Mouse (Mus musculus): ENCODE measurements around the gene Polr2h. TPM values are rescaled to one million over a fixed set of nuclear protein-coding genes. Genes with fewer than 3 reads are reported as not detected.

Gene Polr2h
- polyA plus RNA-seq, 1 experiment from 2014 or later, result 125 TPM

DNA sequence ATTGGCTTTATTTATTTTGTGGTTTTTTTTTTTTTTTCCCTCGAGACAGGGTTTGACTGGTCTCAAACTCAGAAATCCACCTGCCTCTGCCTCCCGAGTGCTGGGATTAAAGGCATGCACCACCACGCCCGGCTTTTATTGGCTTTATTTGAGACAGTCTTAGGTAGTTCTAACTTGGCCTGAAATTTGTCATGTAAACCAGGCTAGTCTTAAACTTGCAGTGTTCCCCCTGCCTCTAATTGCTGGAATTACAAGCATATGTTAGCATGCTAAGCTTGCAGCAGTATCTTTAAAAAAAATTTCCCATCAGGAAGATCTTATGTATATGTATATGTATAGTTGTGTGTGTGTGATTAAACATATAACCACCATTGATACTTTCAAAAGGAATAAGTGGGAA lies 40.8 kb upstream of the Polr2h start:
- ATAC-seq (replicated peaks; ENCODE audit: low FRiP score, low TSS enrichment, low read depth), result no peak
- no peak overlapping the region for H3K4me2 ChIP-seq (ENCODE audit: low read length)
- WGBS, result 78% methylated on average over 4 of the region's 4 CpGs
- peaks cover 12% of the 10 kb centered on the region for H3K4me1 ChIP-seq (replicated peaks; ENCODE audit: control insufficient read depth, insufficient read depth, low read length)
- H3K27ac ChIP-seq (ENCODE audit: low read depth), result no peak overlapping the region
- H3K27me3 ChIP-seq (replicated peaks; ENCODE audit: control insufficient read depth, insufficient read depth, low read length), result no peaks in the 10 kb centered on the region
- no peaks in the 10 kb centered on the region for H3K9me3 ChIP-seq (ENCODE audit: control insufficient read depth, low read length)
- no peak overlapping the region for H3K9ac ChIP-seq (ENCODE audit: low read length)
- no peak for DNase-seq (ENCODE audit: low spot score)
- H3K36me3 ChIP-seq (ENCODE audit: control insufficient read depth, insufficient read depth, low read length), result peaks cover 70% of the 10 kb centered on the region
- no peak overlapping the region for H3K4me3 ChIP-seq (ENCODE audit: low read depth, low read length)

DNA sequence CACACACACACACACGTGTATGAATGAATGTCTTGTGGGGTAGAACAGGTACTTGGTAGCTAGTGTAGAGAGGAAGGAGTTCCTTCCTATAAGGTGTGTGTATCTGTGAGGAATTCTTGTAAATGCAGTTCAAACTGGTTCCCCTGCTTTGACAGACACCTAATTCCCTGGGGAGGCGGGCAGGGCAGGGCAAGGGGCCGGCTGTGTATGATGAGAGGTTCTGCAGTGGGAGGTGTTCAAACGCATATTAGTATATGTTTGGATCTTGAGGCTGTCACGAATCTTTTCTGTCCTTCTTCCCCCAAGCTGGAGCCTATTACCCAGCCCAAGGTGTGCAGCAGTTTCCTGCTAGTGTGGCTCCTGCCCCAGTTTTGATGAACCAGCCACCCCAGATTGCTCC lies 40.1 kb upstream of the Polr2h start:
- Histone ChIP-seq H3K27ac (ENCODE audit: low read depth) (no peak overlapping the region), H3K36me3 (ENCODE audit: control insufficient read depth, insufficient read depth, low read length) (peaks cover 76% of the 10 kb centered on the region), H3K9me3 (ENCODE audit: control insufficient read depth, low read length) (no peaks in the 10 kb centered on the region), H3K4me3 (ENCODE audit: low read depth, low read length) (no peak overlapping the region), H3K27me3 (replicated peaks; ENCODE audit: control insufficient read depth, insufficient read depth, low read length) (no peaks in the 10 kb centered on the region), H3K9ac (ENCODE audit: low read length) (no peak overlapping the region), H3K4me1 (replicated peaks; ENCODE audit: control insufficient read depth, insufficient read depth, low read length) (peaks cover 9% of the 10 kb centered on the region), H3K4me2 (ENCODE audit: low read length) (no peak overlapping the region)
- no peak for DNase-seq (ENCODE audit: low spot score)
- 84% methylated on average over 5 of the region's 5 CpGs for WGBS
- ATAC-seq (replicated peaks; ENCODE audit: low FRiP score, low TSS enrichment, low read depth), result no peak

DNA sequence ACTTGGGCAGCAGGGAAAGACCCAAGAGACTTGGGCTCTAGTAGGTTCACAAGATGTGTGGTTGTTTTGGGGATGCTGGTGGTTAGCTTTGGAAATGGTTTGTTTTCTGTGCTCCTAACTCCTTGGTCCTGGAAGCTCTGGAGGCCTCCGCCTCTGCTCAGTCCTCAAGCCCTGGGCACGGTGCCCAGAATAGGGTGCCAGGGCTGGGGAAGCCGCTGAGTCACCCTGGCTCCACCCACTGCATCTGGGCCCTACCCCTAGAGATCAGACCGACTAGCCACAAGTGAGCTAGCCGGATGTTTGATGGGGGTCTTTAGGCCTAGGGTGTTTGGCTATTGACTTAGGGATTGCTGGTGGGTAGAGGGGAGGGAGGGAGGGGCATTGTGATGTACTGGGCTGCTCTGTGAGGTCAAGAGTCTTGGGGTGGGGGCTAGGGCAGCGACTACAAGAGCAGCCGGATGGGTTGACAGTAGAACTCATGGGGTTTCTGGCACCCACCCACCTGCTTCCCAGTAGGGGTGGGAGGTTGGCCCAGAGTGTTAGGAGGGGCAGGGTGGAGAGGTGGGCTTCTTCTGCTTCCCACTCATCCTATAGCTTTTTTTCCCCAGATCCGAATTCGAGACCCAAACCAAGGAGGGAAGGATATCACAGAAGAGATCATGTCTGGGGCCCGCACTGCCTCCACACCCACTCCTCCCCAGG lies 39.3 kb upstream of the Polr2h start:
- Histone ChIP-seq H3K27me3 (replicated peaks; ENCODE audit: control insufficient read depth, insufficient read depth, low read length) (no peaks in the 10 kb centered on the region), H3K9ac (ENCODE audit: low read length) (no peak overlapping the region), H3K4me3 (ENCODE audit: low read depth, low read length) (no peak overlapping the region), H3K4me2 (ENCODE audit: low read length) (no peak overlapping the region), H3K27ac (ENCODE audit: low read depth) (no peak overlapping the region), H3K36me3 (ENCODE audit: control insufficient read depth, insufficient read depth, low read length) (peaks cover 84% of the 10 kb centered on the region), H3K4me1 (replicated peaks; ENCODE audit: control insufficient read depth, insufficient read depth, low read length) (peaks cover 9% of the 10 kb centered on the region), H3K9me3 (ENCODE audit: control insufficient read depth, low read length) (no peaks in the 10 kb centered on the region)
- ATAC-seq (replicated peaks; ENCODE audit: low FRiP score, low TSS enrichment, low read depth), result no peak
- DNase-seq (ENCODE audit: low spot score), result no peak
- 83% methylated on average over 10 of the region's 10 CpGs for WGBS

DNA sequence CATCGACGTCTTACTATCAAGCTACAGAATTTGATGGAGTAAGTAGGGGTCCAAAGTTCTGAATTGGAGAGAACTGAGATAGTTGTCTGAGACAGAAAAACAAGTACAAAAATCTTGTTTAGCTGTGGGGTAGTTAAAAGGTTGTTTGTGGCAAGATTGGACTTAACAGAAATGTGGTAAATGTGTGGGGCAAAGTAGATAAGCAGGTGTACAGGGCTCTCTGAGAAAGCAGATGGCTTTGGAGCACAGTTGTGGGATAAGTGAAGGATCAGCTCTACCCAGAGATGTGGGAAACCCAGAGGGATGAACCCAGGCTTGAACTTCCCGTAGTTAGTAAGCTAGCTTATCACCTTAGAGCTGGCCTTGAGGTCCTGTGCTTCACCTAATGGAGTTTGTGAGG lies 26.7 kb upstream of the Polr2h start:
- DNase-seq (ENCODE audit: low spot score) (no peak), ATAC-seq (replicated peaks; ENCODE audit: low FRiP score, low TSS enrichment, low read depth) (no peak)
- no peaks in the 10 kb centered on the region for H3K27me3 ChIP-seq (replicated peaks; ENCODE audit: control insufficient read depth, insufficient read depth, low read length)
- no peak overlapping the region for H3K9ac ChIP-seq (ENCODE audit: low read length)
- H3K4me3 ChIP-seq (ENCODE audit: low read depth, low read length), result no peak overlapping the region
- 87% methylated on average over 3 of the region's 3 CpGs for WGBS
- no peaks in the 10 kb centered on the region for H3K9me3 ChIP-seq (ENCODE audit: control insufficient read depth, low read length)
- H3K4me2 ChIP-seq (ENCODE audit: low read length), result no peak overlapping the region
- H3K36me3 ChIP-seq (ENCODE audit: control insufficient read depth, insufficient read depth, low read length), result peaks cover 62% of the 10 kb centered on the region
- peaks cover 14% of the 10 kb centered on the region for H3K4me1 ChIP-seq (replicated peaks; ENCODE audit: control insufficient read depth, insufficient read depth, low read length)
- H3K27ac ChIP-seq (ENCODE audit: low read depth), result no peak overlapping the region

- Histone ChIP-seq H3K4me1 (replicated peaks; ENCODE audit: control insufficient read depth, insufficient read depth, low read length) (peaks cover 15% of the 10 kb centered on the region), H3K4me3 (ENCODE audit: low read depth, low read length) (no peak overlapping the region), H3K4me2 (ENCODE audit: low read length) (no peak overlapping the region), H3K9ac (ENCODE audit: low read length) (no peak overlapping the region), H3K9me3 (ENCODE audit: control insufficient read depth, low read length) (no peaks in the 10 kb centered on the region), H3K27me3 (replicated peaks; ENCODE audit: control insufficient read depth, insufficient read depth, low read length) (no peaks in the 10 kb centered on the region), H3K27ac (ENCODE audit: low read depth) (no peak overlapping the region), H3K36me3 (ENCODE audit: control insufficient read depth, insufficient read depth, low read length) (peaks cover 54% of the 10 kb centered on the region)
- ATAC-seq (replicated peaks; ENCODE audit: low FRiP score, low TSS enrichment, low read depth), result no peak
- no peak for DNase-seq (ENCODE audit: low spot score)
- 59% methylated on average over 1 of the region's 1 CpGs for WGBS
Measured at GRCm38 (mm10) chr16:20691617-20692016, 25.8 kb upstream of the Polr2h start.

DNA sequence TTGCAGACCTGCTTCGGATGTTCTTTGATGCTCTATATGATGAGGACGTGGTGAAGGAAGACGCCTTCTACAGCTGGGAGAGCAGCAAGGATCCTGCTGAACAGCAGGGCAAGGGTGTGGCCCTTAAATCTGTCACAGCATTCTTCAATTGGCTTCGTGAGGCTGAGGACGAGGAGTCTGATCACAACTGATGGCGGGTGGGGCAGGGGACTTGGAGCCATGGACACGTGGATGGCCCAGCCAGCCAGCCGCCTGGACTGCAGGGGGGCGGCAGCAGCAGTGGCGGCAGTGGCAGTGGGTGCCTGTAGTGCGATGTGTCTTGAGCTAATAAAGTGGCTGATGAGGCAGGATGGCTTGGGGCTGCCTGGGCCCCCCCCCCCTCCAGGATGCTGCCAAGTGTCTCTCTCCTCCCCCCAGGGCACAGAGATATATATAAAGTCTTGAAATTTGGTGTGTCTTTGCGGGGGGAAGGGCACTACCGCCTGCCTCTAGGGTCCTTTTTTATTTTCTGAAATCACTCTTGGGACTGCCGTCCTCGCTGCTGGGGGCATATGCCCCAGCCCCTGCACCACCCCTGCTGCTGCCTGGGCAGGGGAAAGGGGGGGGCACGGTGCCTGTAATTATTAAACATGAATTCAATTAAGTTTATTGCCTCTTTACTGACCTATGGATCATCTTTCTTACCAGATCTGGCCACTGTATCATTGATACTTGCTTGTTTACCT lies 25.1 kb upstream of the Polr2h start:
- DNase-seq (ENCODE audit: low spot score) (no peak), ATAC-seq (replicated peaks; ENCODE audit: low FRiP score, low TSS enrichment, low read depth) (no peak)
- Histone ChIP-seq H3K4me3 (ENCODE audit: low read depth, low read length) (no peak overlapping the region), H3K9ac (ENCODE audit: low read length) (no peak overlapping the region), H3K9me3 (ENCODE audit: control insufficient read depth, low read length) (no peaks in the 10 kb centered on the region), H3K27ac (ENCODE audit: low read depth) (0 out of 2 replicates have a peak overlapping the region, but pooled peaks have one; percentile 89), H3K27me3 (replicated peaks; ENCODE audit: control insufficient read depth, insufficient read depth, low read length) (no peaks in the 10 kb centered on the region), H3K4me2 (ENCODE audit: low read length) (peak overlapping the region; percentile 75; the same call in 1 of the 2 replicates), H3K36me3 (ENCODE audit: control insufficient read depth, insufficient read depth, low read length) (peaks cover 46% of the 10 kb centered on the region), H3K4me1 (replicated peaks; ENCODE audit: control insufficient read depth, insufficient read depth, low read length) (peaks cover 15% of the 10 kb centered on the region)
- 50% methylated on average over 16 of the region's 16 CpGs for WGBS

- WGBS, result under 1% methylated on average over 36 of the region's 37 CpGs
- peak within 1 kb of the TSS; percentile 89 for H3K27ac ChIP-seq (ENCODE audit: low read depth)
Measured at GRCm38 (mm10) chr16:20693111-20693701, 24.3 kb upstream of the Polr2h start, which contains the start of gene Fam131a. Gene Fam131a, plus strand, starts transcription at chr16:20693241.

GRCm38 (mm10) chr16:20694781-20695180 lies 22.7 kb upstream of the Polr2h start:
- Histone ChIP-seq H3K4me3 (ENCODE audit: low read depth, low read length) (no peak overlapping the region), H3K36me3 (ENCODE audit: control insufficient read depth, insufficient read depth, low read length) (peaks cover 29% of the 10 kb centered on the region), H3K9me3 (ENCODE audit: control insufficient read depth, low read length) (no peaks in the 10 kb centered on the region), H3K27ac (ENCODE audit: low read depth) (no peak overlapping the region), H3K9ac (ENCODE audit: low read length) (no peak overlapping the region), H3K27me3 (replicated peaks; ENCODE audit: control insufficient read depth, insufficient read depth, low read length) (no peaks in the 10 kb centered on the region), H3K4me2 (ENCODE audit: low read length) (no peak overlapping the region), H3K4me1 (replicated peaks; ENCODE audit: control insufficient read depth, insufficient read depth, low read length) (peaks cover 15% of the 10 kb centered on the region)
- ATAC-seq (replicated peaks; ENCODE audit: low FRiP score, low TSS enrichment, low read depth), result no peak
- DNase-seq (ENCODE audit: low spot score), result no peak
- WGBS, result 84% methylated on average over 8 of the region's 8 CpGs

More at GRCm38 (mm10) chr16:20693111-20693701, 24.3 kb upstream of the Polr2h start, which contains the start of gene Fam131a:
- peak within 1 kb of the TSS; percentile 62 for H3K9ac ChIP-seq (ENCODE audit: low read length)
- no peaks in the 10 kb centered on the region for H3K9me3 ChIP-seq (ENCODE audit: control insufficient read depth, low read length)
- no peaks in the 10 kb centered on the region for H3K27me3 ChIP-seq (replicated peaks; ENCODE audit: control insufficient read depth, insufficient read depth, low read length)
- H3K36me3 ChIP-seq (ENCODE audit: control insufficient read depth, insufficient read depth, low read length), result peaks cover 38% of the 10 kb centered on the region
- peak within 1 kb of the TSS; percentile 70 for H3K4me3 ChIP-seq (ENCODE audit: low read depth, low read length)
- peaks cover 15% of the 10 kb centered on the region for H3K4me1 ChIP-seq (replicated peaks; ENCODE audit: control insufficient read depth, insufficient read depth, low read length)
- H3K4me2 ChIP-seq (ENCODE audit: low read length), result peak within 1 kb of the TSS; percentile 75
- DNase-seq (ENCODE audit: low spot score), result peak; percentile 96
- peak; percentile 94 for ATAC-seq (replicated peaks; ENCODE audit: low FRiP score, low TSS enrichment, low read depth)

All from intestine, embryonic 14.5 days (tissue).